Mouse (Mus musculus): Measurements from ENCODE around the gene 2900011O08Rik.

The 2900011O08Rik gene

GRCm38 (mm10) chr16:14070471-14071169 lies 84.2 kb downstream of the 2900011O08Rik start:
- no peak for DNase-seq

GRCm38 (mm10) chr16:14082925-14083324 lies 96.5 kb downstream of the 2900011O08Rik start:
- no peak for DNase-seq

GRCm38 (mm10) chr16:14088249-14088648 lies 101.8 kb downstream of the 2900011O08Rik start:
- DNase-seq: no peak

- no peak for DNase-seq
Measured at GRCm38 (mm10) chr16:14089296-14089695, 102.9 kb downstream of the 2900011O08Rik start.

- DNase-seq: no peak
Measured at GRCm38 (mm10) chr16:14091771-14092170, 105.4 kb downstream of the 2900011O08Rik start.

GRCm38 (mm10) chr16:14105891-14106290 lies 119.5 kb downstream of the 2900011O08Rik start:
- no peak for DNase-seq

GRCm38 (mm10) chr16:14109651-14110230 lies 123.3 kb downstream of the 2900011O08Rik start:
- DNase-seq: no peak

- no peak for DNase-seq
Measured at GRCm38 (mm10) chr16:14110922-14111321, 124.5 kb downstream of the 2900011O08Rik start.

- DNase-seq: no peak
Measured at GRCm38 (mm10) chr16:14112133-14112532, 125.7 kb downstream of the 2900011O08Rik start.

- DNase-seq: no peak
Measured at GRCm38 (mm10) chr16:14112742-14113141, 126.3 kb downstream of the 2900011O08Rik start.

- DNase-seq: no peak
Measured at GRCm38 (mm10) chr16:14117299-14117698, 130.9 kb downstream of the 2900011O08Rik start.

- peak; percentile 75 to 81 for DNase-seq
Measured at GRCm38 (mm10) chr16:14120941-14121340, 134.5 kb downstream of the 2900011O08Rik start.

GRCm38 (mm10) chr16:14121563-14121962 lies 135.2 kb downstream of the 2900011O08Rik start:
- DNase-seq: no peak

- DNase-seq: no peak
Measured at GRCm38 (mm10) chr16:14122586-14122985, 136.2 kb downstream of the 2900011O08Rik start.

- no peak for DNase-seq
Measured at GRCm38 (mm10) chr16:14123901-14124300, 137.5 kb downstream of the 2900011O08Rik start.

- DNase-seq: no peak
Measured at GRCm38 (mm10) chr16:14124709-14125108, 138.3 kb downstream of the 2900011O08Rik start.

GRCm38 (mm10) chr16:14125253-14125652 lies 138.8 kb downstream of the 2900011O08Rik start:
- no peak for DNase-seq

- no peak for DNase-seq
Measured at GRCm38 (mm10) chr16:14128977-14129376, 142.6 kb downstream of the 2900011O08Rik start.

GRCm38 (mm10) chr16:14130796-14131195 lies 144.4 kb downstream of the 2900011O08Rik start:
- DNase-seq: no peak

- no peak for DNase-seq
Measured at GRCm38 (mm10) chr16:14131376-14131775, 145.0 kb downstream of the 2900011O08Rik start.

GRCm38 (mm10) chr16:14131838-14132237 lies 145.4 kb downstream of the 2900011O08Rik start:
- DNase-seq: no peak

GRCm38 (mm10) chr16:14135014-14135413 lies 148.6 kb downstream of the 2900011O08Rik start:
- no peak for DNase-seq

- peak; percentile 22 to 27 for DNase-seq
Measured at GRCm38 (mm10) chr16:14137976-14138561, 151.7 kb downstream of the 2900011O08Rik start.

- DNase-seq: no peak
Measured at GRCm38 (mm10) chr16:14139106-14139505, 152.7 kb downstream of the 2900011O08Rik start.

Data from cerebellum, postnatal 25 days (tissue).